Mouse (Mus musculus): ENCODE data around the gene C1qtnf5.
"Not testable (repeated sequence)": the region's sequence is repeated elsewhere in the genome, so short reads cannot be mapped to it uniquely, and the experiment has no call there.

Gene C1qtnf5

GRCm38 (mm10) chr9:44106596-44106995 lies 449 bp upstream of the C1qtnf5 start:
- no peak for DNase-seq (ENCODE audit: low spot score)

- DNase-seq (ENCODE audit: low spot score) = no peak
Observed at GRCm38 (mm10) chr9:44107557-44108179, 623 bp downstream of the C1qtnf5 start.

- no peak for DNase-seq (ENCODE audit: low spot score)
Observed at GRCm38 (mm10) chr9:44108269-44109055, 1.4 kb downstream of the C1qtnf5 start.

- DNase-seq (ENCODE audit: low spot score) = peak; percentile 72
Observed at GRCm38 (mm10) chr9:44109360-44110095, 2.5 kb downstream of the C1qtnf5 start.

- not testable (repeated sequence) for DNase-seq (ENCODE audit: low spot score)
Observed at GRCm38 (mm10) chr9:44111909-44112308, 4.9 kb downstream of the C1qtnf5 start.

- peak; percentile 98 for DNase-seq (ENCODE audit: low spot score)
Observed at GRCm38 (mm10) chr9:44113105-44113789, 6.2 kb downstream of the C1qtnf5 start, which contains the start of the genes Gm49380 and Rnf26. Gene Gm49380, minus strand, starts transcription at chr9:44113500. Gene Rnf26, minus strand, starts transcription at chr9:44113517.

- DNase-seq (ENCODE audit: low spot score) = no peak
Observed at GRCm38 (mm10) chr9:44114453-44114852, 7.4 kb downstream of the C1qtnf5 start.

- DNase-seq (ENCODE audit: low spot score) = no peak
Observed at GRCm38 (mm10) chr9:44115599-44115998, 8.6 kb downstream of the C1qtnf5 start.

GRCm38 (mm10) chr9:44116182-44116581 lies 9.1 kb downstream of the C1qtnf5 start:
- no peak for DNase-seq (ENCODE audit: low spot score)

- no peak for DNase-seq (ENCODE audit: low spot score)
Observed at GRCm38 (mm10) chr9:44119011-44119410, 12.0 kb downstream of the C1qtnf5 start.

- no peak for DNase-seq (ENCODE audit: low spot score)
Observed at GRCm38 (mm10) chr9:44119948-44120465, 13.0 kb downstream of the C1qtnf5 start.

- no peak for DNase-seq (ENCODE audit: low spot score)
Observed at GRCm38 (mm10) chr9:44124317-44124716, 17.3 kb downstream of the C1qtnf5 start.

- DNase-seq (ENCODE audit: low spot score) = no peak
Observed at GRCm38 (mm10) chr9:44125026-44125425, 18.0 kb downstream of the C1qtnf5 start.

- peak; percentile 88 for DNase-seq (ENCODE audit: low spot score)
Observed at GRCm38 (mm10) chr9:44125546-44126428, 18.7 kb downstream of the C1qtnf5 start.

- no peak for DNase-seq (ENCODE audit: low spot score)
Observed at GRCm38 (mm10) chr9:44126746-44127145, 19.7 kb downstream of the C1qtnf5 start.

- no peak for DNase-seq (ENCODE audit: low spot score)
Observed at GRCm38 (mm10) chr9:44127351-44127801, 20.3 kb downstream of the C1qtnf5 start.

- peak; percentile 64 for DNase-seq (ENCODE audit: low spot score)
Observed at GRCm38 (mm10) chr9:44129633-44130032, 22.6 kb downstream of the C1qtnf5 start.

- DNase-seq (ENCODE audit: low spot score) = peak; percentile 93
Observed at GRCm38 (mm10) chr9:44130034-44130433, 23.0 kb downstream of the C1qtnf5 start.

GRCm38 (mm10) chr9:44130581-44131275 lies 23.7 kb downstream of the C1qtnf5 start:
- DNase-seq (ENCODE audit: low spot score) = no peak

- DNase-seq (ENCODE audit: low spot score) = no peak
Observed at GRCm38 (mm10) chr9:44131276-44131590, 24.2 kb downstream of the C1qtnf5 start.

Measured in lung, postnatal 25 days (tissue).